In genomic region chr14:102161291-102162284, GRCm38 (mm10) we compare ENCODE assay signal across 14 mouse cellular contexts.
"Had no signal": no experiment of that assay in that cellular context is flagged by ENCODE, and none has a peak within 500 bp of the region (broad histone marks: within the 10 kb centered on the region; RNA-seq: fewer than 3 reads in every experiment).

No protein-coding gene starts in this region.

- DNase-seq: layer of hippocampus, adult 9-11 months; layer of hippocampus, postnatal 36 days; lung, postnatal 36 days; right cerebral cortex, adult 18-20 months; right cerebral cortex, postnatal 25 days; thymus, adult 2 months; thymus, postnatal 25 days had no signal

- H3K27me3 ChIP-seq: hindbrain, embryonic 13.5 days; limb, embryonic 15.5 days; liver, embryonic 12.5 days; midbrain, embryonic 12.5 days; neural tube, embryonic 15.5 days had no signal

- H3K9me3 ChIP-seq: hindbrain, embryonic 13.5 days; limb, embryonic 15.5 days; liver, embryonic 12.5 days; midbrain, embryonic 12.5 days; neural tube, embryonic 15.5 days had no signal

- H3K36me3 ChIP-seq: hindbrain, embryonic 13.5 days; limb, embryonic 15.5 days; liver, embryonic 12.5 days; midbrain, embryonic 12.5 days; neural tube, embryonic 15.5 days had no signal

- H3K4me3 ChIP-seq: hindbrain, embryonic 13.5 days; limb, embryonic 15.5 days; liver, embryonic 12.5 days; midbrain, embryonic 12.5 days; neural tube, embryonic 15.5 days had no signal

- H3K9ac ChIP-seq: hindbrain, embryonic 13.5 days; limb, embryonic 15.5 days; liver, embryonic 12.5 days; midbrain, embryonic 12.5 days; neural tube, embryonic 15.5 days had no signal

- H3K4me2 ChIP-seq: hindbrain, embryonic 13.5 days; limb, embryonic 15.5 days; liver, embryonic 12.5 days; midbrain, embryonic 12.5 days; neural tube, embryonic 15.5 days had no signal

- ATAC-seq: hindbrain, postnatal 0 days; liver, embryonic 12.5 days; midbrain, embryonic 16.5 days had no signal

- H3K27ac ChIP-seq: hindbrain, embryonic 13.5 days; hindbrain, postnatal 0 days; limb, embryonic 15.5 days; liver, embryonic 12.5 days; midbrain, embryonic 12.5 days; neural tube, embryonic 15.5 days had no signal

- H3K4me1 ChIP-seq: hindbrain, embryonic 13.5 days; limb, embryonic 15.5 days; liver, embryonic 12.5 days; midbrain, embryonic 12.5 days; neural tube, embryonic 15.5 days had no signal
